Mouse (Mus musculus): Measurements from ENCODE around the gene Sun3. TPM values are rescaled to one million over a fixed set of nuclear protein-coding genes. Genes with fewer than 3 reads are reported as not detected.

The Sun3 gene
- total and polyA plus RNA-seq, 3 experiments, result not detected

DNA sequence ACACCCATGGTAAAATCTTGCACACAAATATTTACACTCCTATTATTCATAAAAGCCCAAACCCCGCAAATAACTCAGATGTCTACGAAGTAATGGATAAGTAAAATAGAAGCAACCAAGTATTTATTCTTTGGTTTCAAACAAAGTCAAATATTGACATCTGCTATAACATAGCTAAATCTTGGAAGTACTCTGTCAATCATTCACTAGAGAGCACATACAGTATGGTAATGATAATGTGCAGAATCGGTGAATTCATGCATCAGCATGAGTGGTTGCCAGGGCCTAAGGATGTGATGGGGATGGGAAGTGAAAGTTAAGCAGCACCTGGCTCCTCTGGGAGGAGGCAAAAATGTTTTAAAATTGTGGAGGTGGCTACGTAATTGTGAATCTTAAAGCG is 28.6 kb downstream of the Sun3 start:
- Histone ChIP-seq H3K27ac (ENCODE audit: control insufficient read depth, low read depth, low read length) (no peak overlapping the region), H3K4me3 (ENCODE audit: control insufficient read depth in 1 of 2, insufficient read depth in 1 of 2, low read depth in 2 of 2, low read length in 2 of 2) (no peak overlapping the region), H3K9me3 (replicated peaks; ENCODE audit: insufficient read depth, low read length) (no peaks in the 10 kb centered on the region), H3K27me3 (ENCODE audit: control insufficient read depth in 1 of 2, insufficient read depth in 2 of 2, low read length in 2 of 2) (peaks cover 0 to 5% of the 10 kb centered on the region in 2 experiments; a peak in 2 of 4 replicates), H3K36me3 (ENCODE audit: control insufficient read depth in 1 of 2, insufficient read depth in 2 of 2, low read length in 2 of 2) (no peaks in the 10 kb centered on the region; a peak in 1 of 4 replicates), H3K9ac (ENCODE audit: control insufficient read depth, low read depth, low read length, poor library complexity, severe bottlenecking) (no peak overlapping the region), H3K79me2 (ENCODE audit: control insufficient read depth, insufficient read depth, low read length, poor library complexity) (no peaks in the 10 kb centered on the region), H3K4me1 (ENCODE audit: control insufficient read depth in 1 of 2, insufficient read depth in 2 of 2, low read length in 2 of 2) (no peaks in the 10 kb centered on the region; a peak in 1 of 4 replicates)
- TF ChIP-seq UBTF (IDR thresholded peaks at IDR 0.05; ENCODE audit: borderline replicate concordance, insufficient read depth, low read depth, low read length), result no peak
- no peak for TF ChIP-seq GATA1 (IDR thresholded peaks at IDR 0.05; ENCODE audit: low read depth, low read length)
- no peak for TF ChIP-seq POLR2AphosphoS5 (IDR thresholded peaks at IDR 0.05; ENCODE audit: borderline replicate concordance, low read depth, low read length)
- no peak for TF ChIP-seq ZKSCAN1 (IDR thresholded peaks at IDR 0.05; ENCODE audit: low read depth, low read length)
- TF ChIP-seq TBP (IDR thresholded peaks at IDR 0.05; ENCODE audit: low read depth, low read length), result no peak
- no peak for TF ChIP-seq POLR2AphosphoS2 (IDR thresholded peaks at IDR 0.05; ENCODE audit: low read length)
- TF ChIP-seq CTCF (IDR thresholded peaks at IDR 0.05 in 2 of 3, conservative IDR thresholded peaks at IDR 0.05 in 1 of 3; ENCODE audit: control insufficient read depth in 1 of 3, insufficient read depth in 1 of 3, low read depth in 2 of 3, low read length in 3 of 3, poor library complexity in 1 of 3, severe bottlenecking in 1 of 3), result no peak
- no peak for TF ChIP-seq TAL1 (IDR thresholded peaks at IDR 0.05; ENCODE audit: low read length)
- no peak for TF ChIP-seq SMC3 (IDR thresholded peaks at IDR 0.05; ENCODE audit: low read depth, low read length)
- no peak for TF ChIP-seq ELF1 (IDR thresholded peaks at IDR 0.05; ENCODE audit: low read depth, low read length)
- TF ChIP-seq RCOR1 (IDR thresholded peaks at IDR 0.05; ENCODE audit: low read depth, low read length), result no peak
- TF ChIP-seq ETS1 (IDR thresholded peaks at IDR 0.05; ENCODE audit: low read depth, low read length), result no peak
- TF ChIP-seq GABPA (IDR thresholded peaks at IDR 0.05; ENCODE audit: low read depth, low read length), result no peak
- TF ChIP-seq MAX (IDR thresholded peaks at IDR 0.05; ENCODE audit: low read length), result no peak
- TF ChIP-seq USF1 (IDR thresholded peaks at IDR 0.05; ENCODE audit: low read depth, low read length), result no peak
- TF ChIP-seq USF2 (IDR thresholded peaks at IDR 0.05; ENCODE audit: borderline replicate concordance in 1 of 2, insufficient read depth in 1 of 2, low read depth in 1 of 2, low read length in 2 of 2), result no peak
- no peak for TF ChIP-seq ZC3H11A (IDR thresholded peaks at IDR 0.05; ENCODE audit: low read depth, low read length)
- no peak for TF ChIP-seq NELFE (IDR thresholded peaks at IDR 0.05; ENCODE audit: low read depth, low read length)
- no peak for TF ChIP-seq TCF12 (IDR thresholded peaks at IDR 0.05; ENCODE audit: low read depth, low read length)
- TF ChIP-seq CHD1 (IDR thresholded peaks at IDR 0.05; ENCODE audit: low read depth, low read length), result no peak
- DNase-seq (ENCODE audit: low read depth, low spot score), result no peak

All from MEL (cell line).